34 mouse cellular contexts compared by ENCODE assay signal in the genomic region with DNA sequence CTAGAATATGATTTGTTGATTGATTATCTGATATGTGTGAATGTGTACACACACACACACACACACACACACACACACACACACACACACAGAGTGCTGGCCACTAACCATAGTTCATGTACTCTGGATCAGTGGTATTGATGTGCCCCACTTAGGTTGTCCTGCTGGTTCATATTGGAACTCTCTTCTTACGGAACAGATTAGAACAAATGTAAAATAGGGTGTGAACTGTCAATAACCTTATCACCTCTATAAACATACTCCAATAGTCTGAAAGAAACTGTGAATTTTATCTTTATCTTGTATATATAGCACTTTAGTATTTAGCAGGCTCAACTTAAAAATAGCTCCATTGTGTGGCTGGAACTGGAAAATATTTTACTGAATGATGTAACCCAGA. TPM values are rescaled to one million over a fixed set of nuclear protein-coding genes. Genes with fewer than 3 reads are reported as not detected.
"Had no signal": no experiment of that assay in that cellular context is flagged by ENCODE, and none has a peak within 500 bp of the region (broad histone marks: within the 10 kb centered on the region; RNA-seq: fewer than 3 reads in every experiment).

No protein-coding gene starts in this region.

- H3K4me1 ChIP-seq: heart, embryonic 10.5 days; heart, embryonic 15.5 days; hindbrain, embryonic 13.5 days; hindbrain, embryonic 15.5 days; intestine, embryonic 15.5 days; kidney, embryonic 15.5 days; limb, embryonic 13.5 days; limb, embryonic 15.5 days had no signal

- ATAC-seq: hindbrain, postnatal 0 days; intestine, embryonic 15.5 days had no signal

- H3K36me3 ChIP-seq: heart, embryonic 10.5 days; heart, embryonic 13.5 days; heart, embryonic 15.5 days; hindbrain, embryonic 13.5 days; hindbrain, embryonic 15.5 days; intestine, embryonic 15.5 days; kidney, embryonic 15.5 days; limb, embryonic 13.5 days; limb, embryonic 15.5 days had no signal

- H3K4me3 ChIP-seq: gastrocnemius, adult 2 months; heart, embryonic 10.5 days; heart, embryonic 13.5 days; heart, embryonic 15.5 days; hindbrain, embryonic 13.5 days; hindbrain, embryonic 15.5 days; intestine, embryonic 15.5 days; kidney, embryonic 15.5 days; limb, embryonic 13.5 days; limb, embryonic 15.5 days had no signal

- DNase-seq: gastrocnemius, adult 2 months; gastrocnemius, postnatal 10 days; gastrocnemius, postnatal 36 days; heart, adult 18-20 months; heart, postnatal 14 days; heart, postnatal 36 days; kidney, adult 11 months; kidney, adult 2 months; kidney, adult 9 months; kidney, postnatal 14 days; kidney, postnatal 36 days; layer of hippocampus, adult 9-11 months; layer of hippocampus, postnatal 36 days; left cerebral cortex, postnatal 4 days had no signal

- H3K27ac ChIP-seq: gastrocnemius, adult 2 months; heart, embryonic 10.5 days; heart, embryonic 13.5 days; heart, embryonic 15.5 days; hindbrain, embryonic 13.5 days; hindbrain, embryonic 15.5 days; hindbrain, postnatal 0 days; intestine, embryonic 15.5 days; kidney, embryonic 15.5 days; kidney, postnatal 0 days; limb, embryonic 13.5 days; limb, embryonic 15.5 days had no signal

- H3K9me3 ChIP-seq: heart, embryonic 10.5 days; heart, embryonic 13.5 days; heart, embryonic 15.5 days; hindbrain, embryonic 13.5 days; hindbrain, embryonic 15.5 days; intestine, embryonic 15.5 days; kidney, embryonic 15.5 days; limb, embryonic 13.5 days; limb, embryonic 15.5 days had no signal

- H3K4me2 ChIP-seq: heart, embryonic 13.5 days; heart, embryonic 15.5 days; hindbrain, embryonic 13.5 days; hindbrain, embryonic 15.5 days; intestine, embryonic 15.5 days; kidney, embryonic 15.5 days; limb, embryonic 13.5 days; limb, embryonic 15.5 days had no signal

- H3K27me3 ChIP-seq: heart, embryonic 13.5 days; heart, embryonic 15.5 days; hindbrain, embryonic 13.5 days; hindbrain, embryonic 15.5 days; intestine, embryonic 15.5 days; kidney, embryonic 15.5 days; limb, embryonic 13.5 days; limb, embryonic 15.5 days had no signal

- H3K9ac ChIP-seq: heart, embryonic 13.5 days; heart, embryonic 15.5 days; hindbrain, embryonic 13.5 days; hindbrain, embryonic 15.5 days; intestine, embryonic 15.5 days; kidney, embryonic 15.5 days; limb, embryonic 13.5 days; limb, embryonic 15.5 days had no signal

RNA-seq across cellular contexts. Expression of gene Cpa3, which starts 5.0 kb away (rescaled TPM):
- total RNA-seq: layer of hippocampus, adult 18-20 months; left cerebral cortex, adult 18-20 months; left cerebral cortex, postnatal 25 days had no signal
- polyA plus RNA-seq: liver, adult 2 months had no signal

RNA-seq across cellular contexts. Expression of gene Cpb1, which starts 38.6 kb away (rescaled TPM):
- total RNA-seq: gastrocnemius, adult 2 months; gastrocnemius, postnatal 36 days; heart, adult 18-20 months; heart, adult 8-10 months; heart, postnatal 14 days; heart, postnatal 36 days; hematopoietic stem cell, adult 5-6 weeks; layer of hippocampus, postnatal 14 days; layer of hippocampus, postnatal 36 days had no signal
- polyA plus RNA-seq: heart, embryonic 10.5 days; hindbrain, embryonic 11.5 days; limb, embryonic 11.5 days; limb, embryonic 13.5 days; liver, adult 2 months had no signal
